Mouse (Mus musculus) adrenal gland, adult (tissue): ENCODE measurements around the gene Mapkapk2.

ENCODE experiments used
- DNase-seq, 2 experiments: peaks; one replicate each; pipeline ENCODE4 v3.0.0; 2022 to 2023; ENCODE audit warnings: low spot score in 1 of 2; ENCODE audit not compliant: inconsistent age in 2 of 2

The Mapkapk2 gene

GRCm38 (mm10) chr1:131022591-131023249 lies 74.9 kb downstream of the Mapkapk2 start:
- no peak for DNase-seq

- DNase-seq, result no peak
Measured at GRCm38 (mm10) chr1:131021900-131022590, 75.6 kb downstream of the Mapkapk2 start.

GRCm38 (mm10) chr1:131021438-131021837 lies 76.2 kb downstream of the Mapkapk2 start:
- DNase-seq, result no peak

GRCm38 (mm10) chr1:131020425-131021310 lies 77.0 kb downstream of the Mapkapk2 start:
- no peak for DNase-seq

GRCm38 (mm10) chr1:131019492-131020098 lies 78.0 kb downstream of the Mapkapk2 start, which contains the start of gene Il10:
Il10 (plus strand) TSS chr1:131019845.
- no peak for DNase-seq

- DNase-seq, result no peak
Measured at GRCm38 (mm10) chr1:131015879-131016278, 81.7 kb downstream of the Mapkapk2 start.

GRCm38 (mm10) chr1:131015281-131015680 lies 82.3 kb downstream of the Mapkapk2 start:
- DNase-seq, result no peak

- DNase-seq, result no peak
Measured at GRCm38 (mm10) chr1:131013926-131014325, 83.7 kb downstream of the Mapkapk2 start.

GRCm38 (mm10) chr1:131012494-131012893 lies 85.1 kb downstream of the Mapkapk2 start:
- DNase-seq, result no peak

- no peak for DNase-seq
Measured at GRCm38 (mm10) chr1:131010201-131011153, 87.1 kb downstream of the Mapkapk2 start.

- no peak for DNase-seq
Measured at GRCm38 (mm10) chr1:131006069-131006468, 91.6 kb downstream of the Mapkapk2 start.
